Mouse (Mus musculus): Measurements from ENCODE around the gene Card6.

Card6 gene

DNA sequence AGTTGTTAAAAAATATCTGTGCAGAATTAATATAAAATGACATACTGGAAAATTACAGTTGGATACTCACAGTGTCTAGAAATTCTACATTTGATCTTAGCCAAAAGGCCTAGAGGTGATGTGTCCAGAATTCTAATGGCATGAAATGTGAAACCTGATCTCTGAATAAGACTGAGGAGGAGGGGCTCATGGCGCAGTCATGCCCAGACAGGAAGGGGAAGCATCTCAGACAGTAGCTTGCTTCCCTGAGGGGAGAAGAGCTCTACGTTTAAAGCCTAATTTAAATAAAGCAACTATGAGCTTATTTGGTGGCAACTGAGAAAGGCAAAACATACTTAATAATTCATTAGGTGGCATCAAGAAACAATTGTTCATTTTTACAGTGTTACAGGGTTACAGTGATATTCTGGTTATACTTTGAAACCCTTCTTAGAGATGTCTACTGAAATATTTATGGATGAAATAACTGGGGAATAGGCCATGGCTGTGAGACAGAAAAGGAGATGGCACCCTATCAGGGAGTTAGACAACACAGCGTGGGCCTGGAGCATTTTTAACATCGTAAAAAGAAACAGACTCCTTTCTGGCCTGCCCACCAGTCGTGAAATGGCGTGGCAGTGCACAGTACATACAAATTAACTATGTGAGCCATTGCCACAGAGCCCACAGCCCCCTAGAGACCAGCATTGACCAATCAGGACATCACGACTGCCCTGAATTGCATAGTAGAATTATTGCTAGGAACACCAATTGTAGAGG, 19.3 kb downstream of the Card6 start:
- peak; percentile 19 for DNase-seq (ENCODE audit: inconsistent ontology term)

DNA sequence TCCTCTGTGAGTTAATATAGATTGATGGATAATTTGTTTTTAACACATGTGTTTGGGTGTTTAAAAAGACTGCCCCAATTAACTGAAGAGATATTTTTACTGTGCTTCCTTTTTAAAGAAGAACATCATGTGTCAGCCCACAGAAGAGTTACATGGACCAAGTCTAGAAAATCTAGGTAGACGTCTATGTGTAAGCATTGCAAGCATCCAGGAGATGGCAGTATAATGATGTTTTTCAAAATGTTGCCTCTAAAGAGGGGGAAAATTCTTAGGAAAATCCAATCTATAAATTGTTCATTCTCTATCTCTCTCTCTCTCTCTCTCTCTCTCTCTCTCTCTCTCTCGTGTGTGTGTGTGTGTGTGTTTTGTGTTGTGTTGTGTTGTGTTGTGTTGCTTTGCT, 22.2 kb downstream of the Card6 start:
- peak; percentile 12 for DNase-seq (ENCODE audit: inconsistent ontology term)

DNA sequence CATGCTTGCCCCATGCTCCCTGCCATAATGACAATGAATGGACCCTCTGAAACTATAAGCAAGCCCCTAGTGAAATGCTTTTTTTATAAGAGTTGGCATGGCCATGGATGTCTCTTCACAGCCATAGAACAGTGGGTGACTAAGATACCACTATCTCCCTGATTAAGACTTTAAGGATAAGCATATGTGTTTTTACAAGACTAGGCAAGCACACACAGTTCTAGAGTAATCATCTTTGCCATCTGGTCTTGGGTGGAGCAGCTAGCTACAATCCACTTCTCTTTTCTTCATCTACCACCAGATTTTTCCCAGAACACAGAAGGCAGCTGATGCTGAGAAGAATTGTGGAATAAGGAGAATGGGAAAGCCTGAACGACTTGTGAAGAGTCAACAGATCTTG, 27.1 kb downstream of the Card6 start:
- DNase-seq (ENCODE audit: inconsistent ontology term) = no peak

DNA sequence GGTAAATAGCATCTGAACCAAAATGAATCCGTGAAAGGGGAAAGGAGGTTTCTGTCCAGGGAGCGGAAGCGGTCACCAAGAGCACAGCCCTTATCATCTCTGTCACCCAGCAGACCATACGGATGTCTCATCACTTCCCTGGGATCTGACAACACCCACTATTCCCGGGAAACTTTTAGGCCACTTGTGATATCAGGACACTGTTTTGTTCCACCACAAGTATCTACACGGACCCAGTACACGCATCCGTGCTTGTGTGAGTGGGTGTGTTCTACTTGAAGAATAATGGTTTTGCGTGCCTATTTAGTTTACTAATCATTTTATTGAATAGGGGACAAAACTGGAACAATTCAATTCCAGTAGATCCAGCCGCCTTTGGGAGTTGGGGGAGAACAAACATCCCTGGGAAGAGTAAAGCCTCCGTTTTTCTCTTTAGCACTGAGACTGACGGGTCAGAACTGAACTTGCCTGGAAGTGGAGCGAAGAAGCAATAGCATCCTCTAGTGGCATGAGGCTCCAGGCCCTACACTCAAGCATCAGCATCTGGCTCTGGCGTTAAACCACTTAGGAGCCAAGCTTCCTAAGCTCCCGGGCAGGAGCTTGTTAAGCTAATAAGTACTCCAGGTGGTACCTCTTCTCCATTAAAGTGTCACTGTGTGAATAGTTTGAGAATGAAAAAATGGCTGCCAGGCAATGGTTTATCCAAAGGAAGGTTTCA, 39.4 kb downstream of the Card6 start:
- peak; percentile 11 for DNase-seq (ENCODE audit: inconsistent ontology term)

DNA sequence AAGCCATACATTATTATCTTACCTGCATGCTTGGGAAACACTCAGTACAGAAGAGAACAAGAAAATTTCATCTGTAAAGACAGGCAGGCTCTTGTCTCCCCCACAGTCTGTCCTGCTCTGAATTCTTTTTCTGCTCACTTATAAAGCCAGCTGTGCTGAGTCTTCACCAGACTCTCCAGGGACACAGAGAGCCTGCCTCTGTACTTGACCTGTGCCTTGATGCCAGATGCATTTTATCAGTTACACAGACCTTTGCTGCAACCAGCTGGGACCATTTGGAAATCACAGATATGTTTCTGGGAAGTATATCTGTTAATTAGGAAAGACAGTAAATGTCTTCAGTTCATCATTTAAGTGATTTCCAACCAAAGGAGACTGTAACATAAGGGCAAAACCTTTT, 44.7 kb downstream of the Card6 start, which contains the start of gene C7:
C7 (minus strand) TSS at position 106 of the 400 bp plus-strand sequence.
- no peak for DNase-seq (ENCODE audit: inconsistent ontology term)
